Mouse (Mus musculus): ENCODE data around the gene Pigl. TPM values are rescaled to one million over a fixed set of nuclear protein-coding genes. Genes with fewer than 3 reads are reported as not detected.
A peak's percentile ranks its signal among the peaks of the same experiment; 100 is the strongest.

Pigl gene
- polyA plus RNA-seq, 1 experiment: 3.7 TPM

- H3ac ChIP-seq (ENCODE audit: control insufficient read depth, insufficient read length): no peak overlapping the region
- H3K27me3 ChIP-seq (ENCODE audit: control insufficient read depth, insufficient read depth, insufficient read length): no peaks in the 10 kb centered on the region
- no peaks in the 10 kb centered on the region for H3K36me3 ChIP-seq (ENCODE audit: control insufficient read depth, insufficient read depth)
- H3K79me2 ChIP-seq (ENCODE audit: control insufficient read depth, insufficient read depth): peaks cover 81% of the 10 kb centered on the region
- H3K4me3 ChIP-seq: peak overlapping the region; percentile 96
- peak overlapping the region; percentile 84 for H3K4me2 ChIP-seq (ENCODE audit: low read depth)
- TF ChIP-seq MYOD1 (IDR thresholded peaks at IDR 0.05; ENCODE audit: control insufficient read depth in 1 of 3, insufficient read length in 2 of 3, low read depth in 2 of 3) (no peak), POLR2AphosphoS2 (IDR thresholded peaks at IDR 0.05; ENCODE audit: insufficient read length, low read depth) (no peak), E2F4 (IDR thresholded peaks at IDR 0.05; ENCODE audit: insufficient read depth) (no peak), USF1 (IDR thresholded peaks at IDR 0.05; ENCODE audit: low read depth) (no peak), REST (IDR thresholded peaks at IDR 0.05; ENCODE audit: insufficient read depth, insufficient read length) (no peak), MAX (IDR thresholded peaks at IDR 0.05; ENCODE audit: low read depth) (no peak), TCF3 (IDR thresholded peaks at IDR 0.05; ENCODE audit: insufficient read length, low read depth) (no peak), MYOG (IDR thresholded peaks at IDR 0.05; ENCODE audit: control insufficient read depth in 1 of 3, insufficient read depth in 1 of 3, insufficient read length in 2 of 3, low read depth in 2 of 3) (no peak), POLR2A (IDR thresholded peaks at IDR 0.05; ENCODE audit: insufficient read length, low read depth) (no peak), TCF12 (IDR thresholded peaks at IDR 0.05; ENCODE audit: insufficient read depth, poor library complexity, severe bottlenecking) (no peak)
Measured at GRCm38 (mm10) chr11:62455193-62455592, 3.1 kb upstream of the Pigl start.

GRCm38 (mm10) chr11:62456021-62456482, 2.2 kb upstream of the Pigl start:
- Histone ChIP-seq H3K4me3 (peak overlapping the region; percentile 96), H3K36me3 (ENCODE audit: control insufficient read depth, insufficient read depth) (no peaks in the 10 kb centered on the region), H3K79me2 (ENCODE audit: control insufficient read depth, insufficient read depth) (peaks cover 73% of the 10 kb centered on the region), H3ac (ENCODE audit: control insufficient read depth, insufficient read length) (peak overlapping the region; percentile 65), H3K4me2 (ENCODE audit: low read depth) (peak overlapping the region; percentile 84), H3K27me3 (ENCODE audit: control insufficient read depth, insufficient read depth, insufficient read length) (no peaks in the 10 kb centered on the region)
- TF ChIP-seq E2F4 (IDR thresholded peaks at IDR 0.05; ENCODE audit: insufficient read depth) (no peak), TCF3 (IDR thresholded peaks at IDR 0.05; ENCODE audit: insufficient read length, low read depth) (no peak), TCF12 (IDR thresholded peaks at IDR 0.05; ENCODE audit: insufficient read depth, poor library complexity, severe bottlenecking) (no peak), POLR2AphosphoS2 (IDR thresholded peaks at IDR 0.05; ENCODE audit: insufficient read length, low read depth) (no peak), USF1 (IDR thresholded peaks at IDR 0.05; ENCODE audit: low read depth) (no peak), SRF (IDR thresholded peaks at IDR 0.05; ENCODE audit: control insufficient read depth, insufficient read length, low read depth) (no peak), MAX (IDR thresholded peaks at IDR 0.05; ENCODE audit: low read depth) (no peak), CEBPB (IDR thresholded peaks at IDR 0.05; ENCODE audit: insufficient read depth, poor library complexity, severe bottlenecking) (no peak), REST (IDR thresholded peaks at IDR 0.05; ENCODE audit: insufficient read depth, insufficient read length) (no peak), MYOD1 (IDR thresholded peaks at IDR 0.05; ENCODE audit: control insufficient read depth in 1 of 3, insufficient read length in 2 of 3, low read depth in 2 of 3) (no peak), MYOG (IDR thresholded peaks at IDR 0.05; ENCODE audit: control insufficient read depth in 1 of 3, insufficient read depth in 1 of 3, insufficient read length in 2 of 3, low read depth in 2 of 3) (no peak), POLR2A (IDR thresholded peaks at IDR 0.05; ENCODE audit: insufficient read length, low read depth) (no peak)

- H3K27me3 ChIP-seq (ENCODE audit: control insufficient read depth, insufficient read depth, insufficient read length): no peaks in the 10 kb centered on the region
- H3ac ChIP-seq (ENCODE audit: control insufficient read depth, insufficient read length): peak overlapping the region; percentile 65
- H3K4me3 ChIP-seq: peak overlapping the region; percentile 96
- peak overlapping the region; percentile 84 for H3K4me2 ChIP-seq (ENCODE audit: low read depth)
- peaks cover 67% of the 10 kb centered on the region for H3K79me2 ChIP-seq (ENCODE audit: control insufficient read depth, insufficient read depth)
- TF ChIP-seq POLR2AphosphoS2 (IDR thresholded peaks at IDR 0.05; ENCODE audit: insufficient read length, low read depth) (peak; percentile 83), REST (IDR thresholded peaks at IDR 0.05; ENCODE audit: insufficient read depth, insufficient read length) (no peak), MAX (IDR thresholded peaks at IDR 0.05; ENCODE audit: low read depth) (no peak), POLR2A (IDR thresholded peaks at IDR 0.05; ENCODE audit: insufficient read length, low read depth) (peak; percentile 63), TCF12 (IDR thresholded peaks at IDR 0.05; ENCODE audit: insufficient read depth, poor library complexity, severe bottlenecking) (no peak), MYOD1 (IDR thresholded peaks at IDR 0.05; ENCODE audit: control insufficient read depth in 1 of 3, insufficient read length in 2 of 3, low read depth in 2 of 3) (no peak), SRF (IDR thresholded peaks at IDR 0.05; ENCODE audit: control insufficient read depth, insufficient read length, low read depth) (no peak), TCF3 (IDR thresholded peaks at IDR 0.05; ENCODE audit: insufficient read length, low read depth) (no peak), MYOG (IDR thresholded peaks at IDR 0.05; ENCODE audit: control insufficient read depth in 1 of 3, insufficient read depth in 1 of 3, insufficient read length in 2 of 3, low read depth in 2 of 3) (no peak), E2F4 (IDR thresholded peaks at IDR 0.05; ENCODE audit: insufficient read depth) (no peak), CEBPB (IDR thresholded peaks at IDR 0.05; ENCODE audit: insufficient read depth, poor library complexity, severe bottlenecking) (no peak), USF1 (IDR thresholded peaks at IDR 0.05; ENCODE audit: low read depth) (no peak)
- H3K36me3 ChIP-seq (ENCODE audit: control insufficient read depth, insufficient read depth): no peaks in the 10 kb centered on the region
Measured at GRCm38 (mm10) chr11:62456483-62457172, 1.6 kb upstream of the Pigl start.

- TF ChIP-seq TCF12 (IDR thresholded peaks at IDR 0.05; ENCODE audit: insufficient read depth, poor library complexity, severe bottlenecking): no peak
- peak; percentile 10 for TF ChIP-seq E2F4 (IDR thresholded peaks at IDR 0.05; ENCODE audit: insufficient read depth)
- no peak for TF ChIP-seq TCF3 (IDR thresholded peaks at IDR 0.05; ENCODE audit: insufficient read length, low read depth)
- no peak for TF ChIP-seq MAX (IDR thresholded peaks at IDR 0.05; ENCODE audit: low read depth)
- no peak for TF ChIP-seq USF1 (IDR thresholded peaks at IDR 0.05; ENCODE audit: low read depth)
- TF ChIP-seq SRF (IDR thresholded peaks at IDR 0.05; ENCODE audit: control insufficient read depth, insufficient read length, low read depth): no peak
- no peak for TF ChIP-seq REST (IDR thresholded peaks at IDR 0.05; ENCODE audit: insufficient read depth, insufficient read length)
- no peak for TF ChIP-seq MYOD1 (IDR thresholded peaks at IDR 0.05; ENCODE audit: control insufficient read depth in 1 of 3, insufficient read length in 2 of 3, low read depth in 2 of 3)
- peak; percentile 88 for TF ChIP-seq POLR2AphosphoS2 (IDR thresholded peaks at IDR 0.05; ENCODE audit: insufficient read length, low read depth)
- peak; percentile 92 for TF ChIP-seq POLR2A (IDR thresholded peaks at IDR 0.05; ENCODE audit: insufficient read length, low read depth)
- peak in 1 of 3 experiments; percentile 1 for TF ChIP-seq MYOG (IDR thresholded peaks at IDR 0.05; ENCODE audit: control insufficient read depth in 1 of 3, insufficient read depth in 1 of 3, insufficient read length in 2 of 3, low read depth in 2 of 3)
- TF ChIP-seq CEBPB (IDR thresholded peaks at IDR 0.05; ENCODE audit: insufficient read depth, poor library complexity, severe bottlenecking): no peak
- Histone ChIP-seq H3K36me3 (ENCODE audit: control insufficient read depth, insufficient read depth) (no peaks in the 10 kb centered on the region), H3ac (ENCODE audit: control insufficient read depth, insufficient read length) (peak overlapping the region; percentile 65), H3K4me2 (ENCODE audit: low read depth) (peak overlapping the region; percentile 82), H3K27me3 (ENCODE audit: control insufficient read depth, insufficient read depth, insufficient read length) (no peaks in the 10 kb centered on the region), H3K79me2 (ENCODE audit: control insufficient read depth, insufficient read depth) (peaks cover 60% of the 10 kb centered on the region), H3K4me3 (peak overlapping the region; percentile 96)
Measured at GRCm38 (mm10) chr11:62457241-62457890, 894 bp upstream of the Pigl start.

Measured in myocyte (in vitro differentiated cells).